Mouse (Mus musculus) heart, postnatal 0 days (tissue): Measurements from ENCODE around the gene Rbfox2. TPM values are rescaled to one million over a fixed set of nuclear protein-coding genes. Genes with fewer than 3 reads are reported as not detected.
A peak's percentile ranks its signal among the peaks of the same experiment; 100 is the strongest.

Experiments used
- ATAC-seq: fragments of 200-750 bp; cut with Nextera tagmentation; 2 replicates; pipeline ENCODE4 v1.8.0; 2017; ENCODE audit warnings: low read depth, moderate number of reproducible peaks, moderate library complexity; ENCODE audit not compliant: insufficient read depth
- DNase-seq: peaks from one replicate; pipeline ENCODE4 v3.0.0-alpha.2; 2016; ENCODE audit warnings: low spot score
- H3K27ac ChIP-seq: fragments of 300-500 bp; sonication (generic); 2 replicates; pipeline ENCODE4 v1.5.1; 2014; ENCODE audit warnings: low read depth, mild to moderate bottlenecking
- H3K27me3 ChIP-seq: fragments of 300-500 bp; sonication (generic); 2 replicates; pipeline ENCODE4 v1.6.1; 2014; ENCODE audit warnings: low read length, mixed read lengths; ENCODE audit not compliant: control insufficient read depth, insufficient read depth
- H3K36me3 ChIP-seq: fragments of 300-500 bp; sonication (generic); replicated peaks from 2 replicates; pipeline ENCODE4 v1.6.1; 2014; ENCODE audit warnings: low read length, mixed read lengths; ENCODE audit not compliant: control insufficient read depth, insufficient read depth
- H3K4me1 ChIP-seq: fragments of 300-500 bp; sonication (generic); 2 replicates; pipeline ENCODE4 v1.6.1; 2014; ENCODE audit warnings: antibody characterized with exemption; ENCODE audit not compliant: control insufficient read depth, insufficient read depth
- H3K4me2 ChIP-seq: fragments of 300-500 bp; sonication (generic); 2 replicates; pipeline ENCODE4 v1.6.1; 2014; ENCODE audit warnings: low read depth, mild to moderate bottlenecking, low read length, moderate library complexity
- H3K4me3 ChIP-seq: fragments of 300-500 bp; sonication (generic); 2 replicates; pipeline ENCODE4 v1.5.1; 2014; ENCODE audit warnings: low read depth, low read length
- H3K9ac ChIP-seq: fragments of 300-500 bp; sonication (generic); replicated peaks from 2 replicates; pipeline ENCODE4 v1.6.1; 2014; ENCODE audit warnings: low read depth, low read length, mixed read lengths
- H3K9me3 ChIP-seq: fragments of 300-500 bp; sonication (generic); replicated peaks from 2 replicates; pipeline ENCODE4 v1.6.1; 2016; ENCODE audit warnings: low read length; ENCODE audit not compliant: control insufficient read depth
- CTCF ChIP-seq: IDR thresholded peaks from 2 replicates; pipeline ENCODE4 v1.5.1; 2016; ENCODE audit warnings: antibody characterized with exemption, control low read depth, low read depth
- EP300 ChIP-seq: IDR thresholded peaks from 2 replicates; pipeline ENCODE4 v1.6.1; 2016; ENCODE audit warnings: antibody characterized with exemption, low read depth
- WGBS: fragments of 180-500 bp; shearing (Covaris S2); extraction: QIAGEN DNeasy Blood & Tissue Kit; methylation state at CpG from one replicate; pipeline ENCODE4 v1.1.7; 2014; 5-methylcytosine and 5-hydroxymethylcytosine counted together
- polyA plus RNA-seq: library from polyadenylated mRNA; unstranded; fragments of >200 nt; fragmentation: Nextera tagmentation; extraction: Ambion mirVana; gene quantifications from 2 replicates; pipeline ENCODE4 v1.2.1, GENCODE M21; 2015
- total RNA-seq: library from RNA; depleted of rRNA; stranded (reverse); fragments of >200 nt; gene quantifications from 2 replicates; pipeline ENCODE4 v1.2.3, GENCODE M21; 2014; ENCODE audit warnings: low replicate concordance

Rbfox2 gene
- total and polyA plus RNA-seq, 2 experiments from 2014 or later: 49.1 to 143 TPM

DNA sequence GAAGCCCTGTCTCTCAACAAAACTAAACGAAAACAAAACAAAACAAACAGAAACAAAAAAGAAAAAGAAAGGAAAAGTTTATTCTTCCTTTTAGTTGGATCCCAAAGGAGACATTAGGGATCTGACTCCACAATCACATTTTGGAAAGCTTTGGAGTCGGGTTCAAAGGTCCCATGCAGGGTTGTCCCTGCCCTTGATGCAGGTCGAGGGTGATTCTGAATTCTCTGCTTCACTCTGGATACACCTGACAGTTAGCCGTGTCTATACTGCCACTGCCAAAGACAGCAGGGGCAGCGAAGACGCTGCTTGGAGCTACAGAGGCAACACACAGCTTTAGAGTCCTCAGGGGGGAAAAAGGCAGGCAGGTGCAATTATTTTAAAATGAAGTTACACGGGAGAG lies 194.9 kb downstream of the Rbfox2 start:
- peaks cover 62% of the 10 kb centered on the region for H3K36me3 ChIP-seq
- no peak overlapping the region for H3K4me2 ChIP-seq
- WGBS: 78% methylated on average over 7 of the region's 7 CpGs
- DNase-seq (no peak), ATAC-seq (no peak)
- no peak for TF ChIP-seq EP300
- TF ChIP-seq CTCF: no peak
- no peak overlapping the region for H3K9ac ChIP-seq
- no peak overlapping the region for H3K27ac ChIP-seq
- H3K27me3 ChIP-seq: no peaks in the 10 kb centered on the region
- H3K9me3 ChIP-seq: no peaks in the 10 kb centered on the region
- H3K4me1 ChIP-seq: peaks cover 10% of the 10 kb centered on the region; the same call in 1 of the 2 replicates
- H3K4me3 ChIP-seq: no peak overlapping the region

DNA sequence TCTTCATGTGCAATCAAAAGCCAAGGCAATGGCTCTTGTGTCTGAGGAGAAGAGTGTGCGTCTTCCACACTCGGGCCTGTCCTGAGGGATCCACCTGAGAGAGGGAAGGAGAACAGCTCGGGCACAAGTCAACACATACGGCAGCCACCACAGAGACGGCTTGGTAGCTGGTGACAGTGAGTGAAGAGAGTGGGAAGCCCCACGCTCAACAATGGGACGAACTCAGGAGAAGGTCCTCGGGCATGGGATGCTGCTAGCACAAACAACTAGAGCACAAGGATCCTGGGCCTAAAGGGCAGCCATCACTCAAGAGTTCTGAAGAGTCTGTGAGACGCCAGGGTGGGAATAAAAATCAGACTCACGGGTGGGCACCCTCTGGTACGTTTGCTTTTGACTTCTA lies 196.4 kb downstream of the Rbfox2 start:
- H3K4me3 ChIP-seq: no peak overlapping the region
- H3K9ac ChIP-seq: no peak overlapping the region
- no peak overlapping the region for H3K27ac ChIP-seq
- H3K27me3 ChIP-seq: no peaks in the 10 kb centered on the region
- no peak overlapping the region for H3K4me2 ChIP-seq
- 0 out of 2 replicates have a peak, but pooled peaks cover 12% of the 10 kb centered on the region for H3K4me1 ChIP-seq
- no peak for TF ChIP-seq EP300
- H3K9me3 ChIP-seq: no peaks in the 10 kb centered on the region
- DNase-seq (no peak), ATAC-seq (no peak)
- peaks cover 52% of the 10 kb centered on the region for H3K36me3 ChIP-seq
- 82% methylated on average over 11 of the region's 11 CpGs for WGBS

DNA sequence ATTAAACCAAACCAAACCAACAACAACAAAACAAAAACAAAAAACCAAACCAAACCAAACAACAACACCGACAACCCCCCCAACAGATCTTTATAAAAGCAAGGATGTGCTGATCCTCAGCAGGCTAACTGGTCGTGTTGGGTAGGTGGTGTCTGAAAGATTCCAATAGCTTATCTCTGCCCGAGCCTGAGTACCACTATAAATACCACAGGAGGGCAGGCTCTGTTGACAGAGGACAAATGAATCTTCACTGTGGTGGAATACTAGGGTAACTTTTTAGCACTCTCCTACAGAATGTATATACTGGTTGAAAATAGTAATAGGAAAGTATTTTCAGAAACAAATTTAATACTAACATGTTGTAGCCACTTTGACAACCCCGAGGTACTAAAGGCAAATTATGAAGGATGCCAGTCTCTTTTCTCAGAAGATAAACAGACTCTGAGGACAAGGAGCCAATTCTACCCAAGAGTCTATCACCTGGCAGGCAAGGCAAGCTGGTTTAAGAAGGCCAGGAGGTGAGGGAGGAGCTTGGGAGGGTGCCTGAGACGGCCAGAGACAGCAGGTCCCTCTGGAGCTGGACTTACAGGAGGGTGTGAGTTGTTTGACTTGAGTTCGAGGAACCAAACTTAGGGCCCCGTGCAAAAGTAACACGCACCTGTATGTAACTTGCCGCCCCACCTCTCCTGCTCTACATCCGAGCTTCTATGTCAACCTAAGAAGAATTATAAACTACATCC lies 199.5 kb downstream of the Rbfox2 start:
- peak overlapping the region; percentile 72 for H3K27ac ChIP-seq
- peaks cover 30% of the 10 kb centered on the region for H3K36me3 ChIP-seq
- H3K4me2 ChIP-seq: 0 out of 2 replicates have a peak overlapping the region, but pooled peaks have one; percentile 11
- no peak for TF ChIP-seq EP300
- TF ChIP-seq CTCF: peak; percentile 46
- no peaks in the 10 kb centered on the region for H3K27me3 ChIP-seq
- ATAC-seq: peak; percentile 60
- H3K9me3 ChIP-seq: no peaks in the 10 kb centered on the region
- 0 out of 2 replicates have a peak, but pooled peaks cover 12% of the 10 kb centered on the region for H3K4me1 ChIP-seq
- peak; percentile 54 for DNase-seq
- no peak overlapping the region for H3K4me3 ChIP-seq
- no peak overlapping the region for H3K9ac ChIP-seq
- 58% methylated on average over 10 of the region's 10 CpGs for WGBS

DNA sequence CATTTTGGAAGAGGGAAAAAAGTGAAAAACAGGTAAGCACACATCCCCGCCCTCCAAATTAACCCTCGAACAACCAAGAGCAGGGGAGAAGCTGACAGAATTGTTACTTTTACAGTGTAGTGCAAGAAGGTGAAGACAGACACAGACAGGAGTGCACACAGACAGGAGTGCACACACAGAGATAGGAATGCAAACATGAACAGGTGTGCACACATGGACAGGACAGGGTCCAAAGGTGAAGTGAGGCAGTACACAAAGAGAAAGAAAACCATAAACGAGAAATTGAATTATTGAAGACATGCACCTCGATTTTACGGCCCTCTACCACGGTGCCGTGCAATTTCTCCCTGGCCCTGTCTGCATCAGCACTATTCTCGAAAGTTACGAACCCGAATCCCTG lies 201.5 kb downstream of the Rbfox2 start:
- Histone ChIP-seq H3K27me3 (no peaks in the 10 kb centered on the region), H3K4me3 (no peak overlapping the region), H3K36me3 (peaks cover 32% of the 10 kb centered on the region), H3K9me3 (no peaks in the 10 kb centered on the region), H3K27ac (no peak overlapping the region), H3K4me2 (no peak overlapping the region), H3K4me1 (0 out of 2 replicates have a peak, but pooled peaks cover 12% of the 10 kb centered on the region), H3K9ac (no peak overlapping the region)
- whole genome bisulfite sequencing: 93% methylated on average over 10 of the region's 10 CpGs
- DNase-seq (no peak), ATAC-seq (no peak)
- TF ChIP-seq CTCF: no peak

DNA sequence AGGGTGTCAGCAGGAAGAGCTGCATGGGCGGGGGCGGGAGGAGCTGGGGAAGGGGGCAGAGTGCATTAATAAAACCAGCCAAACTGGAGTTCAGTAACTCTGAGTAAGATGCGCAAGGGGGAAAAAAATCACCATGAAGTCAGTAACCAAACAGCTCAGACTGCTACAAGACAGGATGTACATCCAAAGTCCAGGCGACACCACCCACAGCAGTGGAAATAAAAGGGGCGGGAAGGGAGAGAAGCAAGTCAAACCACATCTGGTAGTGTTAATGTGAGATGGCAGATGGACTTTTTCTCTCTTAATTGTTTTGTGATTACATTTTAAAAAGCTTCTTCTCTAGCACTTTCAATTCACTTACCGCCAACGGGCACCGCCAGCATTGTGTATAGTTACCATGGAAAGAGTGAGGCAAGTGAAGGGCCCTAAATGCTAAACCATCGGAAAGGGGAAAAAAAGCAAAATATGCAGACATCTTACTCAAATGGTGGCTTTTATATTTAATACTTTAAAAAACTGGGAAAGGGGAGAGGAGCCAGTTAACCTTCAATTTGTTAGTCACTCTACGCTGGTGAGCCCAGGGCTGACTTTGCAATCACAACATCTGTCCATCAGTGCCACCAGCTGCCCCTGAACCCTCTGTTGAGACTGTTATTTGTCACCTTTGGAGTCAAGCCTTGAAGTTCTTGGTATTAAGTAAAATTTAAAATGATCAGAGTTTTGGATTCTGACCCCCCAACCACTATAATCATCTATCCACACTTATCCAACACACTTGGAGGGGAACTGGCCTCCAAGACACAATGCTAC lies 202.2 kb downstream of the Rbfox2 start:
- no peak for DNase-seq
- H3K27ac ChIP-seq: no peak overlapping the region
- no peak overlapping the region for H3K9ac ChIP-seq
- H3K27me3 ChIP-seq: no peaks in the 10 kb centered on the region
- no peak for ATAC-seq
- 78% methylated on average over 10 of the region's 10 CpGs for WGBS
- TF ChIP-seq EP300: no peak
- no peak for TF ChIP-seq CTCF
- no peak overlapping the region for H3K4me2 ChIP-seq
- H3K9me3 ChIP-seq: no peaks in the 10 kb centered on the region
- 0 out of 2 replicates have a peak, but pooled peaks cover 12% of the 10 kb centered on the region for H3K4me1 ChIP-seq
- H3K4me3 ChIP-seq: no peak overlapping the region
- peaks cover 34% of the 10 kb centered on the region for H3K36me3 ChIP-seq
